Mouse (Mus musculus) embryonic facial prominence, embryonic 13.5 days (tissue): ENCODE results near the gene Lhx9. TPM values are rescaled to one million over a fixed set of nuclear protein-coding genes. Genes with fewer than 3 reads are reported as not detected.
A peak's percentile ranks its signal among the peaks of the same experiment; 100 is the strongest.
"Not testable (repeated sequence)": the region's sequence is repeated elsewhere in the genome, so short reads cannot be mapped to it uniquely, and the experiment has no call there.

ENCODE experiments used
- ATAC-seq: fragments of 200-750 bp; cut with Nextera tagmentation; 2 replicates; pipeline ENCODE4 v1.8.0; 2017; ENCODE audit warnings: low read depth; ENCODE audit not compliant: insufficient number of reproducible peaks, insufficient read depth, low FRiP score, low TSS enrichment
- H3K27ac ChIP-seq: fragments of 300-500 bp; sonication (generic); 2 replicates; pipeline ENCODE4 v1.5.1; 2015; ENCODE audit warnings: moderate library complexity, mild to moderate bottlenecking, inconsistent platforms
- H3K27me3 ChIP-seq: fragments of 300-500 bp; sonication (generic); 2 replicates; pipeline ENCODE4 v1.6.1; 2015; ENCODE audit warnings: mild to moderate bottlenecking, inconsistent platforms
- H3K36me3 ChIP-seq: fragments of 300-500 bp; sonication (generic); 2 replicates; pipeline ENCODE4 v1.6.1; 2015; ENCODE audit warnings: mild to moderate bottlenecking, inconsistent platforms
- H3K4me1 ChIP-seq: fragments of 300-500 bp; sonication (generic); 2 replicates; pipeline ENCODE4 v1.6.1; 2015; ENCODE audit warnings: inconsistent platforms
- H3K4me2 ChIP-seq: fragments of 300-500 bp; sonication (generic); 2 replicates; pipeline ENCODE4 v1.6.1; 2015; ENCODE audit warnings: moderate library complexity, mild to moderate bottlenecking, inconsistent platforms
- H3K4me3 ChIP-seq: fragments of 300-500 bp; sonication (generic); 2 replicates; pipeline ENCODE4 v1.5.1; 2015; ENCODE audit warnings: mild to moderate bottlenecking, inconsistent platforms
- H3K9ac ChIP-seq: fragments of 300-500 bp; sonication (generic); 2 replicates; pipeline ENCODE4 v1.6.1; 2015; ENCODE audit warnings: mild to moderate bottlenecking, inconsistent platforms
- H3K9me3 ChIP-seq: fragments of 300-500 bp; sonication (generic); 2 replicates; pipeline ENCODE4 v1.6.1; 2016; ENCODE audit warnings: inconsistent platforms
- WGBS: fragments of 180-500 bp; shearing (Covaris S2); methylation state at CpG from one replicate; pipeline ENCODE4 v1.1.7; 2015; ENCODE audit warnings: mixed read lengths; 5-methylcytosine and 5-hydroxymethylcytosine counted together
- polyA plus RNA-seq: library from polyadenylated mRNA; unstranded; fragments of >200 nt; fragmentation: Nextera tagmentation; extraction: Ambion mirVana; gene quantifications from 2 replicates; pipeline ENCODE4 v1.2.1, GENCODE M21; 2015

Lhx9 gene
- 0.66 and 0.73 TPM in 2 replicates for polyA plus RNA-seq

DNA sequence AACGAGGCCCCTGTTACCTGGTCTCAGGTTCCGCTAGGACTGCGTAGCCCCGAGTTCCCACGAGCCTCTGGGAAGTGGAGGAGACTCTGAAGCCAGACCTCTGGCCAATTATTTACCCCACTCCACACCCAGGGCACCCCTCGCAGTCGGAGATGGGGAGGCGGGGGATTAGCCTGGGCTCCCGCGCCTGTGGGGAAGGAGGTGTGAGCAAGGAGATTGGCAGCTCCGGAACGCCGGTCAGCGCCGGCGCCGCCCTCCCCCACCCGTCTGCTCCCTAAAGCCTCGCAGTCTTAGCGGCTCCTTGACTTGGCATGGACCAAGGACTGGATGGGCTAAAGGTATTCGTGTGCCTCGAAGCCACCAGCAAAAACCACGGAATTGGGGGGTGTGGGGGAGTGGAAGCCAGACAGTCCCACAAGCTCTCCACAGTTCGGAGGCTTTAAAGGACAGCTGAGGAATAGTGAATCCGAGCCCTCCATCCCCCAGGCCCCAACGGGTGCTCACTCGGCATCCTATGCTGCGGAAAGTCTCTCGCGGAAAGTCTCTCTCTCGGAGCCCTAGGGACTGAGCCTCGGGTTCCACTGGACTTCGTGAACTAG lies at the start of gene Lhx9:
Lhx9 (minus strand) TSS at position 67 of the 599 bp plus-strand sequence.
- Histone ChIP-seq H3K9ac (0 out of 2 replicates have a peak within 1 kb of the TSS, but pooled peaks have one; percentile 36), H3K4me3 (peak within 1 kb of the TSS; percentile 36), H3K36me3 (peaks cover 13% of the 10 kb centered on the region; the same call in 1 of the 2 replicates), H3K27ac (no peak within 1 kb of the TSS), H3K4me2 (peak within 1 kb of the TSS; percentile 58), H3K27me3 (peaks cover 78% of the 10 kb centered on the region), H3K4me1 (peaks cover 22% of the 10 kb centered on the region), H3K9me3 (no peaks in the 10 kb centered on the region)
- under 1% methylated on average over 33 of the region's 33 CpGs for WGBS
- peak; percentile 33; the same call in 1 of the 2 replicates for ATAC-seq

DNA sequence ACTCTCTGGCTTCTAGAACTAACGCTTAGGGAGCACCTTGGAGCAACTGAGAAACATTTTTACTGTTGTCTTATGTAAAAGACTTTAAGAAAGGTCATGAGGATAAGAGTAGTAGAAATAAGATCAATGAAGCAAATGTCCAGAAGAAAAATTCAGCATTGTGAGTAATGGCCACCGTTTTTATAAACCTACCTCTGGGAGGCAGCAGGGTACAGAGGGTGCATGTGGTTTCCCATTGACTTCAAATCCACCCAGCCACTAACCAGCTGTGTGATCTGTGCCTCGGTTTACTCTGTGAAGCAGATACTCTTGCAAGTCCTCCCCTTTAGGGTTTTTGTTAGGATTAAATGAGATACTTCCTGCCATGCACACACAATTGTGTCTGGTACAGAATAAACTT lies 47.7 kb upstream of the Lhx9 start:
- Histone ChIP-seq H3K27me3 (no peaks in the 10 kb centered on the region), H3K36me3 (no peaks in the 10 kb centered on the region), H3K4me1 (no peaks in the 10 kb centered on the region), H3K4me2 (no peak overlapping the region), H3K9ac (no peak overlapping the region), H3K4me3 (no peak overlapping the region), H3K27ac (no peak overlapping the region), H3K9me3 (no peaks in the 10 kb centered on the region)
- ATAC-seq, result no peak
- WGBS, result 80% methylated on average over 3 of the region's 3 CpGs

DNA sequence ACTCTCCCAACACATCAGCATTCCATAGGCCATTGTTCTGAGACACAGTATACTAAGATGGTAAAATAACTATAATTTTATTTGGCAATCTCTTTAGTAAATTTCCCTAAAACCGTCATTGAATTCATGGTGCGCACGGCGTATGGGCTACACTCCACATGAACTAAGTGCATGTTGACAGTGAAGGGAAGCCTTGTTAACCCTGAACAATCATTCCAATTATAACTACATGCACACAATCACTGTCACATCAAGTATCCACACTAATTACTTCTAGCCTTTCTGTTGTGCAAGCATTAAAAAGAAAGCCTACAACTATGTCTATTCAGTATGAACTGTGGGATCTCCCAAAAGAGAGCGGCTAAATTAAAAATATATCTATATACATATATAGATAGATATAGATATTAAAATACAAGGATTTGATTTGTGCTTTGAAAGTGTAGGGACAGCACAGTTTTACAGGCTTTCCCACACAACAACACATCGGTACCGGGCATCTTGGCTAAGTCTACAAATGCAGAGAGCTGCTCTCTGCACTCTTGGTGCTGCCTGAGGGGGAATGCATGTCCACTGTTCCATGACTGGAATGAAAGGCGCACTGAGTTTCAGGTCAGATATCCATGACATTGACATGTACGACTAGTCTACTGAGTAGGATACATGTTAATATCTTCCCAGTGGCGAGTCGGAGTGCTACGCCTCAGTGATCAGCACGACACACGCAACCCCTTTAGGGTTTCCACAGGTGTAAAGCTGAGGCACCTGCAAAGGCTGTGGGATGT lies 29.3 kb upstream of the Lhx9 start:
- H3K27me3 ChIP-seq, result no peaks in the 10 kb centered on the region
- no peak overlapping the region for H3K4me3 ChIP-seq
- ATAC-seq, result no peak
- no peak overlapping the region for H3K9ac ChIP-seq
- 94% methylated on average over 14 of the region's 14 CpGs for WGBS
- 0 out of 2 replicates have a peak, but pooled peaks cover 6% of the 10 kb centered on the region for H3K4me1 ChIP-seq
- H3K27ac ChIP-seq, result no peak overlapping the region
- no peak overlapping the region for H3K4me2 ChIP-seq
- H3K9me3 ChIP-seq, result no peaks in the 10 kb centered on the region
- H3K36me3 ChIP-seq, result no peaks in the 10 kb centered on the region

DNA sequence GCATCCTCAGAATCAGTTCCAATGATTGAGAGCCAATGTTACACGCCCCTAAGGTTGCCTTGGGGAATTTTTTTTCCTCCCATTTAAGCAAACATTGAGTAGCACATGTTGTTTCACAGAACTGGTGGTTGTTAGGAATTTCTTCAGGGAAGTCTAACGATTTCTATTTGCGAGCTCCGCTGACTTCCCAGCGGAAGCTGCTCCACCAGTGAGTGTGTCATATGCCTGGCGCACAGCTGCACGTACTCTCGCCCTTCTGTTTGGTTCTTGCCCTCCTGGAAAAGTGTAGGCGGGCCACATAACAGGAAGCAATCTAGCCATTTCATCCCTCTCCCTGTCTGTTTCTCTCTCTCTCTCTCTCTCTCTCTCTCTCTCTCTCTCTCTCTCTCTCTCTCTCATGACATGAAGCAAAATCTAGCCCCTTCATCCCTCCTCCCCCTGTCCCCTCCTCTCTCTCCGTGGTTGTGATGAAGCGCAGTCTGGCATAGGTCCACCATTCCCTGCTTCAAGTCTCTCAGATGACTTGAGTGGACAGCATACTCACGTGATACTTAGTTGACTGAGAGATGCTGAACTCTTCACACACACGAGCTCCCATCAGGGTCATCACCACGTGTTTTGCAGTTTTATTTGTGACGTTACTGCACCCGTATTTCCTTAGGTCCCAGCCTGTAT lies 28.1 kb upstream of the Lhx9 start:
- Histone ChIP-seq H3K27ac (no peak overlapping the region), H3K9me3 (no peaks in the 10 kb centered on the region), H3K27me3 (no peaks in the 10 kb centered on the region), H3K36me3 (no peaks in the 10 kb centered on the region), H3K4me3 (peak overlapping the region; percentile 27), H3K4me1 (0 out of 2 replicates have a peak, but pooled peaks cover 6% of the 10 kb centered on the region), H3K4me2 (peak overlapping the region; percentile 53), H3K9ac (no peak overlapping the region)
- 45% methylated on average over 16 of the region's 16 CpGs for WGBS
- no peak for ATAC-seq

DNA sequence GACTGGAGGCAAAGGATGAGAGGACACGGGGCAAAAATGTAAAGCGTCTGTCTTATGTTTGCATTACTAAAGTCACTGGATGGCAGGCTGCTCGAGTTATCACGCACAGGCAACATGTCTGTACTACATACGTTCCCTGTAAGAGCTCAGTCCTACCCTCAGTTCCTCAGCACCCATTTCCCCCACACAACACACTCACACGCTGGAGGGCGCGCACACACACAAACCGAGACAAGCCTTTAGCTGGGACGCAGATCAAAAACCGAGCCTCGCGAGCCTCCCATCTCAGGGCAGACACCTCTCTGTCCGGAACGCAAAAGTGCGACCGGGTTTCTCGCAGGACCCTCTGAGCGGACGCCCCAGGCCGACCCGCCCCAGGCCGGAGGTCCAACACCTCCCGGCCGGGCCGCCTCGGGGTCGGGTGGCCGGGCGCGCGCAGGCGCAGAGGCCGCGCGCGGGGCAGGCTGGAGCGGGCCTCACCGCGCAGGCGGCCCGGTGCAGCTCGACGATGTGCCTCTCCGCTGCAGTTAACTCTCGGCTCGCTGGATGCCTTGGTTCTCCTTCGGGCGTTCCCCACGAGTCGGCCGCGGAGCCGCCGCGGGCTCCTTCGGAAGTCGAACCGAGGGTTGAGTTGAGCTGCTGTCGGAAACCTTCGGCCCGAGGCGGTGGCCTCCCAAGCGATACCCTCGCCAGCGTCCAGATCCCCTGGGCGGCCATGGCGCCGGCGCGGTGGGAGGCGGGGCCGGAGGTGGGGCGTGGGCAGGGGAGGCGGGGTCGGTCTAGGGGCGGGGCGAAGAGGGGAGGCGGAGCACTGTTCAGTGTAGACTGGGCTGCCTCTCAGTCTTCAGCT lies 7.9 kb upstream of the Lhx9 start, which contains the start of gene 2310009B15Rik:
2310009B15Rik (minus strand) TSS at position 752 of the 850 bp plus-strand sequence.
- peak; percentile 99 for ATAC-seq
- Histone ChIP-seq H3K4me3 (peak within 1 kb of the TSS; percentile 47), H3K4me2 (peak within 1 kb of the TSS; percentile 44), H3K9ac (peak within 1 kb of the TSS; percentile 68), H3K27ac (peak within 1 kb of the TSS; percentile 86)
- not testable (repeated sequence) for H3K27me3 ChIP-seq, H3K9me3 ChIP-seq, H3K4me1 ChIP-seq, H3K36me3 ChIP-seq
- under 1% methylated on average over 51 of the region's 79 CpGs for WGBS

DNA sequence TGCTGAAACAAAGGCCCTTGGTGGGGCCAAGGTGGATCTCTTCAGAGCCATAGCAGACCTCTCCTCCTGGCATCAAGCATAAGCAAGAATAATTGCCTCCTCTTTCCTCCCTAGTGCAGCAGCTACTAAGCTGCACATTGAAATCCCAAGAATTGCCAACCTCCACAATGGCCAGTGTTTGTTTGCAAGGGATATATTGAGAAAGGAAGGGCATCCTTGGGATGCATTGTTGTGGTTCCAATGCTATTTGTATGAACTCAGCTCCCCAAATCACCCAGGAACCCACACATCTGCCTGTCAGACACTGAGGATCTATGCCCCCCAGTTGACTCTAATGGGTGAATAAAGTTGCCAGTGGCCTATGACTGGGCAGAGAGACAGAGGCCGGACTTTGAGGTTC lies 2.4 kb upstream of the Lhx9 start:
- Histone ChIP-seq H3K4me1 (peaks cover 23% of the 10 kb centered on the region), H3K36me3 (peaks cover 13% of the 10 kb centered on the region; the same call in 1 of the 2 replicates), H3K9ac (no peak overlapping the region), H3K27me3 (peaks cover 56% of the 10 kb centered on the region), H3K4me2 (no peak overlapping the region), H3K4me3 (no peak overlapping the region), H3K9me3 (no peaks in the 10 kb centered on the region), H3K27ac (no peak overlapping the region)
- ATAC-seq, result no peak
- 86% methylated on average over 1 of the region's 1 CpGs for WGBS

DNA sequence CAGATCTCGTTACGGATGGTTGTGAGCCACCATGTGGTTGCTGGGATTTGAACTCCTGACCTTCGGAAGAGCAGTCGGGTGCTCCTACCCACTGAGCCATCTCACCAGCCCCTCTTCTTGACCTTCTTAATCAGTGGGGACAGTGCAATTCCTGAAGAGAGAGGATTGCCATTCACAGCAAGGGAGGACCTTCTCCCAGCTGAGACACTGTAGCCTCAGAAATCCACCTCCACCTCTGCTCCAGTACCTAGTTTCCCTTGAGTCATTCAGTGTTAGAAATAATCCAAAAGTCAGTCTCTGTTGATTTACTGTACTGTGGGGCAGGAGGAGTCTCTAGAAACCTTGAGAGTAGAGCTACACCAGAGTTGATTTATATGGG lies 1.8 kb upstream of the Lhx9 start:
- H3K4me2 ChIP-seq, result no peak overlapping the region
- H3K27me3 ChIP-seq, result peaks cover 62% of the 10 kb centered on the region
- H3K27ac ChIP-seq, result no peak overlapping the region
- H3K36me3 ChIP-seq, result peaks cover 13% of the 10 kb centered on the region; the same call in 1 of the 2 replicates
- WGBS, result 58% methylated on average over 2 of the region's 4 CpGs
- peaks cover 20% of the 10 kb centered on the region for H3K4me1 ChIP-seq
- H3K9me3 ChIP-seq, result no peaks in the 10 kb centered on the region
- no peak overlapping the region for H3K4me3 ChIP-seq
- ATAC-seq, result no peak
- no peak overlapping the region for H3K9ac ChIP-seq

DNA sequence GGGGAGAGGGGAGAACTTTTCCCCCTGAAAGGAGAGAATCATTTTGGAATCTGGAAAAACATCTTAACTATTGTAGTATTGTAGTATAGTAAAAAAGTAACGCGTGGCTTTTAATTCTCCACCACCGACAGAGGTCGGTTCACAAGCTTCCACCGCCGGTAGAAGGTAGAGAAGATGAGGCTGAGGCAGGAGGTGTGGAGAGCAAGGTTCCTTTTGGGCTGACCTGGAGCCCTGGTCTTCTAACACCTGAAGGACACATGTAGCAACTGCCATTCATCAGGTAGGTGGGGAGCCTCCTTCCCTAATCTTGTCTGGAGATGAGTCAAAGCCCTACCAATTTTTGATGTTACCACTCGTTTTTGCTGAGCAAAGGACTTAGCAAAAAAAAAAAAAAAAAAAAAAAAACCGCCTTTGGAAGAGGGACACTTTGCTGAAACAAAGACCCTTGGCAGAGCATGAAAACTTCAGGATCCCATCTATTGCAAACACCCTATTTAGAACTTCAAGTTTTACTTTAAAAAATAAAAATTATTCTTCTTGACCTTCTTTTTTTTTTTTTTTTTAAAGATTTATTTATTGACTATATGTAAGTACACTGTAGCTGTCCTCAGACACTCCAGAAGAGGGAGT lies 1.3 kb upstream of the Lhx9 start:
- Histone ChIP-seq H3K4me1 (peaks cover 19% of the 10 kb centered on the region), H3K9ac (no peak overlapping the region), H3K27me3 (peaks cover 67% of the 10 kb centered on the region), H3K4me3 (no peak overlapping the region), H3K9me3 (no peaks in the 10 kb centered on the region), H3K36me3 (peaks cover 13% of the 10 kb centered on the region; the same call in 1 of the 2 replicates), H3K27ac (no peak overlapping the region), H3K4me2 (no peak overlapping the region)
- no peak for ATAC-seq
- WGBS, result 10% methylated on average over 8 of the region's 8 CpGs

DNA sequence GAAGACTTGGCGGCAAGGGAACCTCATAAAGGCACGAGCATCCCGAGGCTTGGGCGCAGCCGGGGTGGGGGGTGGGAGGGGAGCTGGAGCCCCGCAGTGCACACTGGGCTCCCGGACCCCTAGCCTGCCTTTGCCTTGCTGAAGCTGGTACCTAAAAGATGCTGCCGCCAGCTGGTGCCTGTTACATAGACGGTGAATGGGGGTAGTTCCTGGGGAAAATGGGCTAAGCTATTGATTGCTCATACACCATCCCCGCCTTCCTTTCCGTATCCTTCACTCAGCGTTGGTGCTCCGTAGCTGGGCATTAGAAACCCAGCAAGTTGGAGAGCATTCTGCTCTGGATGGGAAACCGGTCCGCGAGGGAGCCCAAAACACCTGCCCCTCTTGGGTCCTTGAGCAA lies 351 bp downstream of the Lhx9 start:
- under 1% methylated on average over 16 of the region's 16 CpGs for WGBS
- H3K9ac ChIP-seq, result no peak overlapping the region
- H3K27ac ChIP-seq, result no peak overlapping the region
- no peaks in the 10 kb centered on the region for H3K9me3 ChIP-seq
- peak overlapping the region; percentile 58 for H3K4me2 ChIP-seq
- peak overlapping the region; percentile 36 for H3K4me3 ChIP-seq
- H3K27me3 ChIP-seq, result peaks cover 84% of the 10 kb centered on the region
- H3K4me1 ChIP-seq, result peaks cover 28% of the 10 kb centered on the region
- ATAC-seq, result no peak
- H3K36me3 ChIP-seq, result peaks cover 13% of the 10 kb centered on the region; the same call in 1 of the 2 replicates

DNA sequence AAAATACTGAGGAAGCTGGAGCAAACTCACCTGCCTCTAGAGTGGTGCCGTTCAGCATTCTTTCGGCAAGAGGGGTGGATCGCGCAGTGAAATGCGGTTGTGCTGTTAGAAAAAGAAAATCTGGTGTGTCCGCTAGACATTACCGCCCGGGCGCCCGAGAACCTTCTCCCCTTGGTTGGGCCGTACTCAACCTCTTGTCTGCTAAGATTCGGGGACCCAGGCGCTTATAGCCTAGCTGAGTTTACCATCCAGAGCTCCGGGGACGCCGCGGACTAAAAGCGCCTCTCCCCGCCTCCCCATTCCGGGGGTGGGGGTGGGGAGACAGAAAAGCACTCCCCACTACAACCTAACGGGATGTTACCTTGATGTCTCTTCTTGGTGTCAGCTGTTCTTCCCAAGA lies 1.2 kb downstream of the Lhx9 start:
- Histone ChIP-seq H3K27ac (no peak overlapping the region), H3K4me2 (peak overlapping the region; percentile 35), H3K9ac (no peak overlapping the region), H3K4me3 (peak overlapping the region; percentile 17), H3K27me3 (peaks cover 92% of the 10 kb centered on the region), H3K4me1 (peaks cover 35% of the 10 kb centered on the region), H3K9me3 (no peaks in the 10 kb centered on the region), H3K36me3 (peaks cover 11% of the 10 kb centered on the region; the same call in 1 of the 2 replicates)
- no peak for ATAC-seq
- under 1% methylated on average over 21 of the region's 21 CpGs for WGBS
